Mouse (Mus musculus) kidney, postnatal 0 days (tissue): ENCODE measurements around the gene Zeb2. TPM values are rescaled to one million over a fixed set of nuclear protein-coding genes. Genes with fewer than 3 reads are reported as not detected.

ENCODE experiments used
- ATAC-seq: fragments of 200-750 bp; cut with Nextera tagmentation; replicated peaks from 2 replicates; pipeline ENCODE4 v1.8.0; 2017; ENCODE audit warnings: low read depth, moderate number of reproducible peaks, moderate TSS enrichment, moderate library complexity; ENCODE audit not compliant: low FRiP score
- DNase-seq: peaks from one replicate; pipeline ENCODE4 v3.0.0-alpha.2; 2016; ENCODE audit warnings: low spot score
- H3K27ac ChIP-seq: fragments of 300-500 bp; sonication (generic); 2 replicates; pipeline ENCODE4 v1.5.1; 2014; ENCODE audit warnings: mild to moderate bottlenecking
- H3K27me3 ChIP-seq: fragments of 300-500 bp; sonication (generic); 2 replicates; pipeline ENCODE4 v1.6.1; 2014; ENCODE audit warnings: low read length, mixed read lengths; ENCODE audit not compliant: insufficient read depth
- H3K36me3 ChIP-seq: fragments of 300-500 bp; sonication (generic); 2 replicates; pipeline ENCODE4 v1.6.1; 2014; ENCODE audit warnings: low read length, mixed read lengths; ENCODE audit not compliant: insufficient read depth
- H3K4me1 ChIP-seq: fragments of 300-500 bp; sonication (generic); replicated peaks from 2 replicates; pipeline ENCODE4 v1.6.1; 2014; ENCODE audit warnings: antibody characterized with exemption, low read length, mixed read lengths; ENCODE audit not compliant: insufficient read depth
- H3K4me2 ChIP-seq: fragments of 300-500 bp; sonication (generic); 2 replicates; pipeline ENCODE4 v1.6.1; 2014; ENCODE audit warnings: mild to moderate bottlenecking, low read length, moderate library complexity, mixed read lengths
- H3K4me3 ChIP-seq: fragments of 300-500 bp; sonication (generic); replicated peaks from 2 replicates; pipeline ENCODE4 v1.5.1; 2014; ENCODE audit warnings: low read depth, low read length
- H3K9ac ChIP-seq: fragments of 300-500 bp; sonication (generic); 2 replicates; pipeline ENCODE4 v1.6.1; 2014; ENCODE audit warnings: low read depth, low read length
- H3K9me3 ChIP-seq: fragments of 300-500 bp; sonication (generic); replicated peaks from 2 replicates; pipeline ENCODE4 v1.6.1; 2016; ENCODE audit warnings: low read length, inconsistent platforms, mixed read lengths
- CTCF ChIP-seq: IDR thresholded peaks from 2 replicates; pipeline ENCODE4 v1.5.1; 2016; ENCODE audit warnings: antibody characterized with exemption, low read depth, mild to moderate bottlenecking, moderate library complexity
- WGBS: fragments of 180-500 bp; shearing (Covaris S2); extraction: QIAGEN DNeasy Blood & Tissue Kit; methylation state at CpG from one replicate; pipeline ENCODE4 v1.1.7; 2014; 5-methylcytosine and 5-hydroxymethylcytosine counted together
- polyA plus RNA-seq: library from polyadenylated mRNA; unstranded; fragments of >200 nt; fragmentation: Nextera tagmentation; extraction: Ambion mirVana; gene quantifications from 2 replicates; pipeline ENCODE4 v1.2.1, GENCODE M21; 2015

Gene Zeb2
- polyA plus RNA-seq, 1 experiment from 2014 or later, result 31.4 TPM

GRCm38 (mm10) chr2:45118121-45118520, 926 bp upstream of the Zeb2 start:
- no peak for DNase-seq
- no peaks in the 10 kb centered on the region for H3K4me1 ChIP-seq
- H3K9me3 ChIP-seq, result no peaks in the 10 kb centered on the region
- no peak overlapping the region for H3K9ac ChIP-seq
- 0 out of 2 replicates have a peak overlapping the region, but pooled peaks have one; percentile 23 for H3K4me2 ChIP-seq
- H3K27me3 ChIP-seq, result no peaks in the 10 kb centered on the region
- TF ChIP-seq CTCF, result no peak
- H3K36me3 ChIP-seq, result no peaks in the 10 kb centered on the region
- no peak overlapping the region for H3K4me3 ChIP-seq
- ATAC-seq, result no peak
- H3K27ac ChIP-seq, result no peak overlapping the region
- WGBS, result 57% methylated on average over 3 of the region's 3 CpGs

- Histone ChIP-seq H3K9me3 (no peaks in the 10 kb centered on the region), H3K4me3 (peak overlapping the region; percentile 74), H3K4me1 (no peaks in the 10 kb centered on the region), H3K4me2 (peak overlapping the region; percentile 89), H3K27me3 (no peaks in the 10 kb centered on the region), H3K36me3 (no peaks in the 10 kb centered on the region), H3K9ac (peak overlapping the region; percentile 70), H3K27ac (peak overlapping the region; percentile 86)
- TF ChIP-seq CTCF, result no peak
- 37% methylated on average over 7 of the region's 7 CpGs for WGBS
- no peak for ATAC-seq
- DNase-seq, result no peak
These were observed 397 bp upstream of the Zeb2 start for GRCm38 (mm10) chr2:45117592-45117991.

- Histone ChIP-seq H3K27ac (peak overlapping the region; percentile 86), H3K4me1 (0 out of 2 replicates have a peak, but pooled peaks cover 2% of the 10 kb centered on the region), H3K27me3 (no peaks in the 10 kb centered on the region), H3K36me3 (no peaks in the 10 kb centered on the region), H3K9me3 (no peaks in the 10 kb centered on the region), H3K9ac (peak overlapping the region; percentile 70), H3K4me2 (peak overlapping the region; percentile 89), H3K4me3 (peak overlapping the region; percentile 74)
- ATAC-seq (peak; percentile 26; the same call in 1 of the 2 replicates), DNase-seq (peak; percentile 44)
- no peak for TF ChIP-seq CTCF
- WGBS, result under 1% methylated on average over 25 of the region's 25 CpGs
These were observed 617 bp downstream of the Zeb2 start for GRCm38 (mm10) chr2:45116531-45117024.

- Histone ChIP-seq H3K9ac (peak overlapping the region; percentile 70), H3K4me2 (peak overlapping the region; percentile 89), H3K27ac (peak overlapping the region; percentile 86), H3K27me3 (no peaks in the 10 kb centered on the region), H3K9me3 (no peaks in the 10 kb centered on the region), H3K36me3 (no peaks in the 10 kb centered on the region), H3K4me3 (peak overlapping the region; percentile 74), H3K4me1 (0 out of 2 replicates have a peak, but pooled peaks cover 2% of the 10 kb centered on the region)
- TF ChIP-seq CTCF, result no peak
- ATAC-seq (no peak), DNase-seq (peak; percentile 74)
- 2% methylated on average over 23 of the region's 23 CpGs for WGBS
These were observed 1.3 kb downstream of the Zeb2 start for GRCm38 (mm10) chr2:45115720-45116495.

- peak overlapping the region; percentile 74 for H3K4me3 ChIP-seq
- peak overlapping the region; percentile 70; the same call in 1 of the 2 replicates for H3K9ac ChIP-seq
- H3K27ac ChIP-seq, result peak overlapping the region; percentile 86
- H3K9me3 ChIP-seq, result no peaks in the 10 kb centered on the region
- WGBS, result 9% methylated on average over 6 of the region's 6 CpGs
- TF ChIP-seq CTCF, result no peak
- 0 out of 2 replicates have a peak, but pooled peaks cover 2% of the 10 kb centered on the region for H3K4me1 ChIP-seq
- H3K27me3 ChIP-seq, result no peaks in the 10 kb centered on the region
- H3K4me2 ChIP-seq, result peak overlapping the region; percentile 89
- ATAC-seq, result no peak
- H3K36me3 ChIP-seq, result no peaks in the 10 kb centered on the region
- no peak for DNase-seq
These were observed 2.0 kb downstream of the Zeb2 start for GRCm38 (mm10) chr2:45115211-45115610.

- 0 out of 2 replicates have a peak, but pooled peaks cover 2% of the 10 kb centered on the region for H3K4me1 ChIP-seq
- H3K27me3 ChIP-seq, result no peaks in the 10 kb centered on the region
- H3K27ac ChIP-seq, result peak overlapping the region; percentile 14
- no peak for TF ChIP-seq CTCF
- no peaks in the 10 kb centered on the region for H3K36me3 ChIP-seq
- WGBS, result 42% methylated on average over 2 of the region's 2 CpGs
- no peak overlapping the region for H3K4me3 ChIP-seq
- H3K4me2 ChIP-seq, result peak overlapping the region; percentile 2; the same call in 1 of the 2 replicates
- H3K9ac ChIP-seq, result no peak overlapping the region
- DNase-seq, result no peak
- H3K9me3 ChIP-seq, result no peaks in the 10 kb centered on the region
- ATAC-seq, result no peak
These were observed 2.6 kb downstream of the Zeb2 start for GRCm38 (mm10) chr2:45114596-45114995.
